Mouse (Mus musculus): ENCODE results near the gene Atp2b1. TPM values are rescaled to one million over a fixed set of nuclear protein-coding genes. Genes with fewer than 3 reads are reported as not detected.

Gene Atp2b1
- polyA plus RNA-seq, 1 experiment from 2014 or later: 214 TPM

DNA sequence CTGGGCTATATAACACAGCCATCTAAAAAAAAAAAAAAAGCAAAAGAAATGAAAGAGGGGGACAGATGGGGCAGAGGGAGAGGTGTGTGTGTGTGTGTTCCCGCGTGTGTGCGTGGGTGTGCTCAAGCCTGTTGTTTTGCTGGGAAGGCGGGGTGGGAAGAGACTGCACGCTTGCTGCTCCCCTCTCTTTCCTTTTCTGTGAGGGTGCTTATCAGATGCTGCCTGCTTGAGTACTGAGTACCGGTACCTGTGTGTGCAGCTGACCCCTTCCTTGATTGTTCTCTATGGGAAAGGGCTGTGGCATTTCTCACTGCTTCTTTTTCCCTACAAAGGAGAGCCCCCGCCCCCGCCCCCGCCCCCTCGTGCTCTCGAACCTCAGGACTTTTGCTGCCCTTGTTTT lies 15.9 kb downstream of the Atp2b1 start:
- H3K9me3 ChIP-seq (ENCODE audit: control insufficient read depth, low read length): no peaks in the 10 kb centered on the region
- H3K4me1 ChIP-seq (ENCODE audit: control insufficient read depth, insufficient read depth, low read length): no peaks in the 10 kb centered on the region
- no peaks in the 10 kb centered on the region for H3K36me3 ChIP-seq (ENCODE audit: control insufficient read depth, insufficient read depth, low read length)
- H3K27me3 ChIP-seq (ENCODE audit: control insufficient read depth, insufficient read depth, low read length): no peaks in the 10 kb centered on the region
- no peak overlapping the region for H3K27ac ChIP-seq (replicated peaks; ENCODE audit: low read depth, low read length)
- no peak overlapping the region for H3K4me3 ChIP-seq (replicated peaks; ENCODE audit: low read depth, low read length)
- WGBS: 46% methylated on average over 11 of the region's 11 CpGs
- DNase-seq: no peak
- no peak overlapping the region; the same call in 1 of the 2 replicates for H3K9ac ChIP-seq (replicated peaks; ENCODE audit: low read length)
- no peak overlapping the region for H3K4me2 ChIP-seq (ENCODE audit: low read length)
- ATAC-seq (ENCODE audit: low FRiP score, low TSS enrichment): no peak; the same call in 1 of the 2 replicates

DNA sequence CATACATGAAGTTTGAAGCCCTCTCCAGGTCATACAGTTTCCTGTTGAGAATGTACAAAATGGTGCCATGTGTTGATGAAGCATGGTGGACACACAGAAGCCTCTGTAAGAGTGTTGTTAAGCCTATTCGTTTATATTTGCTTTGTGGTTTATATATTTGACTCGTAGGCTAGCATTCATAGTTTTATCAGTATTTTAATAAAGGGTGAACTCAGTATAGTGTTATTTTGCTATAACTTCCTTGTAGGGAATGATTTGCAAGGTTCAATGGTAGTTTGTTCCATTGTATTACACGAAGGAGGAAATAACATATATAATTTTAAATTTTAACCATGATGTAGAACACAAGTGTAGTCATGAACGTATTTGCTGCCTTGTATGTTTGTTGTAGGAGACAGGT lies 25.9 kb downstream of the Atp2b1 start:
- Histone ChIP-seq H3K9ac (replicated peaks; ENCODE audit: low read length) (no peak overlapping the region), H3K27me3 (ENCODE audit: control insufficient read depth, insufficient read depth, low read length) (no peaks in the 10 kb centered on the region), H3K9me3 (ENCODE audit: control insufficient read depth, low read length) (no peaks in the 10 kb centered on the region), H3K4me2 (ENCODE audit: low read length) (no peak overlapping the region), H3K27ac (replicated peaks; ENCODE audit: low read depth, low read length) (no peak overlapping the region), H3K36me3 (ENCODE audit: control insufficient read depth, insufficient read depth, low read length) (no peaks in the 10 kb centered on the region), H3K4me1 (ENCODE audit: control insufficient read depth, insufficient read depth, low read length) (no peaks in the 10 kb centered on the region), H3K4me3 (replicated peaks; ENCODE audit: low read depth, low read length) (no peak overlapping the region)
- DNase-seq (no peak), ATAC-seq (ENCODE audit: low FRiP score, low TSS enrichment) (no peak)
- 95% methylated on average over 4 of the region's 4 CpGs for WGBS

DNA sequence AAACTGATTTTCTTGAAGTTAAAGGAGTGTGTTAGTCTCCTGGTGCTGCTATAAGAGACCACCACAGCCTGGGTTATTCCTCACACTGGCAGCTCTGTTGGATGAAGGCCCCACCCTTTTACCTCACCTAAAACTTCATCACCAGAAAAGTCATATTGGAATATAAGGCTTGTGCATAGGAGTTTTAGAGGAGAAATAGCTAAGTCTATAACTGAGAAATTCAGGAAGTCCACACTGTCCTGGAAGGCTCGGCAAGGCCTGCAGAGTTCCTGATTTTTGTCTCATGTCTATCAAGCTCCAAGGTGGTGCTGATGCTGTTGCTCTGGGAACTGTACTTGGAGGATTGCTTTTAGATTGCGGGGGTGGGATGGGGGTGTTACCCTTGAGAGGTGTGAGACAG lies 26.6 kb downstream of the Atp2b1 start:
- Histone ChIP-seq H3K4me2 (ENCODE audit: low read length) (no peak overlapping the region), H3K4me1 (ENCODE audit: control insufficient read depth, insufficient read depth, low read length) (no peaks in the 10 kb centered on the region), H3K27me3 (ENCODE audit: control insufficient read depth, insufficient read depth, low read length) (no peaks in the 10 kb centered on the region), H3K4me3 (replicated peaks; ENCODE audit: low read depth, low read length) (no peak overlapping the region), H3K36me3 (ENCODE audit: control insufficient read depth, insufficient read depth, low read length) (no peaks in the 10 kb centered on the region), H3K27ac (replicated peaks; ENCODE audit: low read depth, low read length) (no peak overlapping the region), H3K9ac (replicated peaks; ENCODE audit: low read length) (no peak overlapping the region), H3K9me3 (ENCODE audit: control insufficient read depth, low read length) (no peaks in the 10 kb centered on the region)
- no peak for DNase-seq
- ATAC-seq (ENCODE audit: low FRiP score, low TSS enrichment): no peak
- WGBS: 97% methylated on average over 2 of the region's 2 CpGs

DNA sequence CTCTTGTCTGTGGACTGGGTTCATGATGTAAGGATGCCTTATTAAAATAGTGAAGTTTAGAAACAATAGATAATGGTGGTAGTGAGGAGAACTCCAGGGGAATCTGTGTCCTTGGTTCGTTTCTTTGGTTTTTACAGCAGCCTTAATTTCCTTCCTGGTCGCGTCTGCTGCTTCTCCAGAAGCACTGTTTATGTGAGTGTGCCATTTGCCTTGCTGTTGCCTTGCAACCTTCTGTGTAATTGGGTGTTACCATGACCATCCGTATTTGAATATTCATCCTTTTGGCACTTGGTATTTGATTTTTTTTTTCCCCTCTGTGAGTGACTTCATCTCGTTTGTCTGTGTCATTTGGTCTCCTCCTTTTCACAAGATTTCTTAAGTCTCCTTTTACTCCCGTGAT lies 27.8 kb downstream of the Atp2b1 start:
- Histone ChIP-seq H3K9me3 (ENCODE audit: control insufficient read depth, low read length) (no peaks in the 10 kb centered on the region), H3K9ac (replicated peaks; ENCODE audit: low read length) (no peak overlapping the region), H3K4me3 (replicated peaks; ENCODE audit: low read depth, low read length) (no peak overlapping the region), H3K4me2 (ENCODE audit: low read length) (no peak overlapping the region), H3K27me3 (ENCODE audit: control insufficient read depth, insufficient read depth, low read length) (no peaks in the 10 kb centered on the region), H3K4me1 (ENCODE audit: control insufficient read depth, insufficient read depth, low read length) (0 out of 2 replicates have a peak, but pooled peaks cover 1% of the 10 kb centered on the region), H3K27ac (replicated peaks; ENCODE audit: low read depth, low read length) (no peak overlapping the region), H3K36me3 (ENCODE audit: control insufficient read depth, insufficient read depth, low read length) (no peaks in the 10 kb centered on the region)
- 71% methylated on average over 6 of the region's 6 CpGs for WGBS
- DNase-seq (no peak), ATAC-seq (ENCODE audit: low FRiP score, low TSS enrichment) (no peak)

DNA sequence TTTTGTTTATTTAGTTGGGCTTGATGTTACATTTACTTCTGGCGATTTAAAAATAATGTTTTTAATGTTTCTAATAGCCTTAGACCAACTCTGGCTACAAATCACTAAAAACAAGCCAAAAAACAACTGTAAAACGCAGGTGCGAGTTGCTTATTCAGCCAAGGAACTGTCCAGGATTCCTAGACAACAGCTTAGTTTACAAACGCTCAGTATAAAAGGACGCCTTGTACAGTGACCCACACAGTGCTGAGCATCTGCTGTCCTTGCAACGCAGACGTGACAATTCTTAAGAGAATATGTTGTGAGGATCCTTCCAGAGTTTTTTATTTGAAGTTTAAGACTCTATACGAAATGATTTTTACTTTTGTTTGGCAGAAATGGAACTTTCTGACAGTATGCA lies 28.8 kb downstream of the Atp2b1 start:
- H3K27ac ChIP-seq (replicated peaks; ENCODE audit: low read depth, low read length): no peak overlapping the region
- no peaks in the 10 kb centered on the region for H3K27me3 ChIP-seq (ENCODE audit: control insufficient read depth, insufficient read depth, low read length)
- DNase-seq (no peak), ATAC-seq (ENCODE audit: low FRiP score, low TSS enrichment) (no peak)
- H3K9ac ChIP-seq (replicated peaks; ENCODE audit: low read length): no peak overlapping the region
- no peaks in the 10 kb centered on the region for H3K36me3 ChIP-seq (ENCODE audit: control insufficient read depth, insufficient read depth, low read length)
- WGBS: 87% methylated on average over 8 of the region's 8 CpGs
- H3K4me3 ChIP-seq (replicated peaks; ENCODE audit: low read depth, low read length): no peak overlapping the region
- H3K9me3 ChIP-seq (ENCODE audit: control insufficient read depth, low read length): no peaks in the 10 kb centered on the region
- H3K4me2 ChIP-seq (ENCODE audit: low read length): no peak overlapping the region
- H3K4me1 ChIP-seq (ENCODE audit: control insufficient read depth, insufficient read depth, low read length): peaks cover 6% of the 10 kb centered on the region; the same call in 1 of the 2 replicates

- Histone ChIP-seq H3K4me2 (ENCODE audit: low read length) (no peak overlapping the region), H3K4me1 (ENCODE audit: control insufficient read depth, insufficient read depth, low read length) (peaks cover 9% of the 10 kb centered on the region; the same call in 1 of the 2 replicates), H3K36me3 (ENCODE audit: control insufficient read depth, insufficient read depth, low read length) (no peaks in the 10 kb centered on the region), H3K27me3 (ENCODE audit: control insufficient read depth, insufficient read depth, low read length) (no peaks in the 10 kb centered on the region), H3K27ac (replicated peaks; ENCODE audit: low read depth, low read length) (no peak overlapping the region), H3K9me3 (ENCODE audit: control insufficient read depth, low read length) (no peaks in the 10 kb centered on the region), H3K4me3 (replicated peaks; ENCODE audit: low read depth, low read length) (no peak overlapping the region), H3K9ac (replicated peaks; ENCODE audit: low read length) (no peak overlapping the region)
- WGBS: 46% methylated on average over 8 of the region's 8 CpGs
- DNase-seq (no peak), ATAC-seq (ENCODE audit: low FRiP score, low TSS enrichment) (no peak)
Observed at GRCm38 (mm10) chr10:98943894-98944293, 29.7 kb downstream of the Atp2b1 start.

DNA sequence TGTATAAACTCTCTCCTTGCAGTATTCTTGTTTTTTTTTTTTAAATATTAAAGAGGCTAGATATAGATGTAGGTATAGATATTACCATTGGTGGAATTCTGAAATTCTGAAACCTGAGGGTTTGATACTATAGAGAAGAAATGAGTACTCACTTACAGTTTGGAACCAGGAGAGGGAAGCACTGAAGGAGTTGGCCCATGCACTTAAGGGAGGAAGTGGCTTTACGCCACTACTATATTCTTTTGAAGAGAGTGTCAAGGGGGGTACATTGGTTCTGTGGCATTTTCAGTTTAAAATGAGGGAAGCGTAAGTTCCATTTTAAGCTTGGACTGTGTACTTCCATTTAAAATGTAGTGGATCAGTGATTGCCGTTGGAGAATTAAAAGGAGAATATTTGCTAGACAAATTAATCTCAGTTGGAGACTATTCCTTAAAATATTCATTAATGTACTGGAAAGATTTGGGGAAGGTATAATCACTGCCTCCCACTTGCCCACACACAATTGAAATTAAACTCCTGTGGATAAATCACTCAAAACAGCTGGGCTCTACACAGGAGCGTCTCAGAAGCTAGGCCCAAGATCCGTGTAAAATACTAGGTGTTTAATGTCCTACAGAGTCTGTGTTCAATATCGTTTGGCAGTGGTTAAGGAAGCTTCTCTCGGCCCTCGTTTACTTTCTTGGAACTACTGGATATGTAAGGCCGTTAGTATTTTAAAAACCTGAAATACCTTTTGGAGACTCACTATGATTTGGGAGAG lies 32.0 kb downstream of the Atp2b1 start:
- no peaks in the 10 kb centered on the region for H3K36me3 ChIP-seq (ENCODE audit: control insufficient read depth, insufficient read depth, low read length)
- no peak overlapping the region for H3K4me3 ChIP-seq (replicated peaks; ENCODE audit: low read depth, low read length)
- H3K9ac ChIP-seq (replicated peaks; ENCODE audit: low read length): no peak overlapping the region
- no peak overlapping the region for H3K4me2 ChIP-seq (ENCODE audit: low read length)
- peaks cover 9% of the 10 kb centered on the region; the same call in 1 of the 2 replicates for H3K4me1 ChIP-seq (ENCODE audit: control insufficient read depth, insufficient read depth, low read length)
- 74% methylated on average over 9 of the region's 9 CpGs for WGBS
- no peaks in the 10 kb centered on the region for H3K27me3 ChIP-seq (ENCODE audit: control insufficient read depth, insufficient read depth, low read length)
- no peak for ATAC-seq (ENCODE audit: low FRiP score, low TSS enrichment)
- H3K9me3 ChIP-seq (ENCODE audit: control insufficient read depth, low read length): no peaks in the 10 kb centered on the region
- DNase-seq: no peak
- H3K27ac ChIP-seq (replicated peaks; ENCODE audit: low read depth, low read length): no peak overlapping the region

GRCm38 (mm10) chr10:98947206-98947605 lies 33.0 kb downstream of the Atp2b1 start:
- Histone ChIP-seq H3K27ac (replicated peaks; ENCODE audit: low read depth, low read length) (no peak overlapping the region), H3K36me3 (ENCODE audit: control insufficient read depth, insufficient read depth, low read length) (no peaks in the 10 kb centered on the region), H3K4me3 (replicated peaks; ENCODE audit: low read depth, low read length) (no peak overlapping the region), H3K9me3 (ENCODE audit: control insufficient read depth, low read length) (no peaks in the 10 kb centered on the region), H3K4me2 (ENCODE audit: low read length) (no peak overlapping the region), H3K9ac (replicated peaks; ENCODE audit: low read length) (no peak overlapping the region), H3K27me3 (ENCODE audit: control insufficient read depth, insufficient read depth, low read length) (no peaks in the 10 kb centered on the region), H3K4me1 (ENCODE audit: control insufficient read depth, insufficient read depth, low read length) (peaks cover 9% of the 10 kb centered on the region; the same call in 1 of the 2 replicates)
- WGBS: 67% methylated on average over 2 of the region's 2 CpGs
- no peak for ATAC-seq (ENCODE audit: low FRiP score, low TSS enrichment)
- no peak for DNase-seq

DNA sequence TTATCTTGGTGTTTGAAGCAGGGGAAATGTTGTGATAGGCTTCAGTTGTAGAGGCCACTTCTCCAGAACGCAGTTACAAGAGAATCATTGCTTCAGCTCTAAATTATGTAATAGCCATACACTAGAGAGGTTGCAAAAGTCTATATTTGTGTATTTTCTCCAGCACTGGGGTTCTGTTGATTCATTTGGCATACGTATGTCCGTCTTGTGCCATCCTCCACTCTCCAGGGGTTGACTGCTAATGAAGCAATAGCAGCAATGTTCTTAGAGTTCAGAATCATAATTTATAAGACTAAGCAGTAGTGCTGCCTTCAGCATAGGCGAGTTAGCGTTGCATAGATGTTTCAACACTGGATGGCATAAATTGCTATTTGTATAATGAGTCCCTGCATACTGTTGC lies 33.9 kb downstream of the Atp2b1 start:
- ATAC-seq (ENCODE audit: low FRiP score, low TSS enrichment): no peak
- peaks cover 9% of the 10 kb centered on the region; the same call in 1 of the 2 replicates for H3K4me1 ChIP-seq (ENCODE audit: control insufficient read depth, insufficient read depth, low read length)
- no peaks in the 10 kb centered on the region for H3K27me3 ChIP-seq (ENCODE audit: control insufficient read depth, insufficient read depth, low read length)
- H3K4me3 ChIP-seq (replicated peaks; ENCODE audit: low read depth, low read length): no peak overlapping the region
- H3K36me3 ChIP-seq (ENCODE audit: control insufficient read depth, insufficient read depth, low read length): no peaks in the 10 kb centered on the region
- no peak overlapping the region for H3K4me2 ChIP-seq (ENCODE audit: low read length)
- 77% methylated on average over 5 of the region's 5 CpGs for WGBS
- H3K9ac ChIP-seq (replicated peaks; ENCODE audit: low read length): no peak overlapping the region
- H3K9me3 ChIP-seq (ENCODE audit: control insufficient read depth, low read length): no peaks in the 10 kb centered on the region
- DNase-seq: peak; percentile 8
- H3K27ac ChIP-seq (replicated peaks; ENCODE audit: low read depth, low read length): no peak overlapping the region
